Mouse (Mus musculus) stomach, postnatal 0 days (tissue): Measurements from ENCODE around the gene Txnip. TPM values are rescaled to one million over a fixed set of nuclear protein-coding genes. Genes with fewer than 3 reads are reported as not detected.
A peak's percentile ranks its signal among the peaks of the same experiment; 100 is the strongest.

Experiments
- ATAC-seq: fragments of 200-750 bp; cut with Nextera tagmentation; 2 replicates; pipeline ENCODE4 v1.8.0; 2017; ENCODE audit not compliant: low FRiP score, low TSS enrichment
- DNase-seq: peaks from one replicate; pipeline ENCODE4 v3.0.0-alpha.2; 2016; ENCODE audit warnings: low spot score
- H3K27ac ChIP-seq: fragments of 300-500 bp; sonication (generic); replicated peaks from 2 replicates; pipeline ENCODE4 v1.5.1; 2014; ENCODE audit warnings: mild to moderate bottlenecking, control low read depth
- H3K27me3 ChIP-seq: fragments of 300-500 bp; sonication (generic); 2 replicates; pipeline ENCODE4 v1.6.1; 2014; ENCODE audit warnings: low read length; ENCODE audit not compliant: control insufficient read depth, insufficient read depth
- H3K36me3 ChIP-seq: fragments of 300-500 bp; sonication (generic); 2 replicates; pipeline ENCODE4 v1.6.1; 2014; ENCODE audit warnings: low read length, mixed read lengths; ENCODE audit not compliant: control insufficient read depth, insufficient read depth
- H3K4me1 ChIP-seq: fragments of 300-500 bp; sonication (generic); replicated peaks from 2 replicates; pipeline ENCODE4 v1.6.1; 2014; ENCODE audit warnings: antibody characterized with exemption; ENCODE audit not compliant: control insufficient read depth, insufficient read depth
- H3K4me2 ChIP-seq: fragments of 300-500 bp; sonication (generic); replicated peaks from 2 replicates; pipeline ENCODE4 v1.6.1; 2014; ENCODE audit warnings: low read depth, mild to moderate bottlenecking, control low read depth, moderate library complexity
- H3K4me3 ChIP-seq: fragments of 300-500 bp; sonication (generic); 2 replicates; pipeline ENCODE4 v1.5.1; 2014; ENCODE audit warnings: low read depth, low read length, control low read depth
- H3K9ac ChIP-seq: fragments of 300-500 bp; sonication (generic); 2 replicates; pipeline ENCODE4 v1.6.1; 2014; ENCODE audit warnings: mild to moderate bottlenecking, low read length, control low read depth, mixed read lengths
- H3K9me3 ChIP-seq: fragments of 300-500 bp; sonication (generic); 2 replicates; pipeline ENCODE4 v1.6.1; 2016; ENCODE audit warnings: low read length; ENCODE audit not compliant: control insufficient read depth
- CTCF ChIP-seq: IDR thresholded peaks from 2 replicates; pipeline ENCODE4 v1.5.1; 2016; ENCODE audit warnings: antibody characterized with exemption, low read depth, mild to moderate bottlenecking, moderate library complexity
- EP300 ChIP-seq: optimal IDR thresholded peaks from 2 replicates; pipeline ENCODE3; 2016; ENCODE audit warnings: antibody characterized with exemption
- WGBS: fragments of 180-500 bp; shearing (Covaris S2); extraction: QIAGEN DNeasy Blood & Tissue Kit; methylation state at CpG from one replicate; pipeline ENCODE4 v1.1.7; 2014; 5-methylcytosine and 5-hydroxymethylcytosine counted together
- polyA plus RNA-seq: library from polyadenylated mRNA; unstranded; fragments of >200 nt; fragmentation: Nextera tagmentation; extraction: Ambion mirVana; gene quantifications from 2 replicates; pipeline ENCODE4 v1.2.1, GENCODE M21; 2015

Gene Txnip
- polyA plus RNA-seq, 1 experiment from 2014 or later, result 276 TPM

DNA sequence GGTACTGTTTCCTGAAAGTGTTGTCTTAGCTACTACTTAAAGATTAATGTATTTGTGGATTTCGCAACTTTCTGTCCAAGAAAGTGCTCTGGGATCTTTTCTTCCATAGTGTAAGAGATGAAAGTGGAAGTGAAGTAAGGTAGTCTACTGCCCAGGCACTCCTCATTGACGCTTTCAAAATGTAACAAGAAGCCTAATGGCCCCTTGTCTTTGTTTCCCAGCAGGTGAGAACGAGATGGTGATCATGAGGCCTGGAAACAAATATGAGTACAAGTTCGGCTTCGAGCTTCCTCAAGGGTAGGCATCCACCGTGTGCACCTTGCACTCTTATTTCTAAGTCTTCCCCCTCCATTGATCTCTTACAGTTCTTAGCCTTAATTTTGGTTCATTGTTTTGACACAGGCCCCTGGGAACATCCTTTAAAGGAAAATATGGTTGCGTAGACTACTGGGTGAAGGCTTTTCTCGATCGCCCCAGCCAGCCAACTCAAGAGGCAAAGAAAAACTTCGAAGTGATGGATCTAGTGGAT, 975 bp downstream of the Txnip start:
- Histone ChIP-seq H3K4me3 (peak overlapping the region; percentile 93), H3K4me1 (peaks cover 7% of the 10 kb centered on the region; the same call in 1 of the 2 replicates), H3K27me3 (no peaks in the 10 kb centered on the region), H3K4me2 (peak overlapping the region; percentile 78), H3K27ac (peak overlapping the region; percentile 99), H3K9ac (peak overlapping the region; percentile 100), H3K9me3 (no peaks in the 10 kb centered on the region), H3K36me3 (peaks cover 23% of the 10 kb centered on the region)
- TF ChIP-seq CTCF (no peak), EP300 (no peak)
- WGBS, result 8% methylated on average over 10 of the region's 10 CpGs
- peak; percentile 24 for DNase-seq
- no peak for ATAC-seq

DNA sequence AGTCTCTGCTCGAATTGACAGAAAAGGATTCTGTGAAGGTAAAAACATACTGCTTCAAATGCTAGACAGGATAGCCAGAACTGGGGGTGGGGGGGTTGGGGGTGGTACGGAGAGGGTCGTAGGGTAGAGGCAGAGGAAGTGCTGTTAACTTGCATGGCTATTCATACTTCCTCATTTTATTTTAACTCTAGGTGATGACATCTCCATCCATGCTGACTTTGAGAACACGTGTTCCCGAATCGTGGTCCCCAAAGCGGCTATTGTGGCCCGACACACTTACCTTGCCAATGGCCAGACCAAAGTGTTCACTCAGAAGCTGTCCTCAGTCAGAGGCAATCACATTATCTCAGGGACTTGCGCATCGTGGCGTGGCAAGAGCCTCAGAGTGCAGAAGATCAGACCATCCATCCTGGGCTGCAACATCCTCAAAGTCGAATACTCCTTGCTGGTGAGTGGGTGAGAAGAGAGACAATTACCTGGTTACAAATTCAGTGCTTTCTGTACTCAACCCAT, 1.7 kb downstream of the Txnip start:
- no peaks in the 10 kb centered on the region for H3K27me3 ChIP-seq
- ATAC-seq (no peak), DNase-seq (peak; percentile 46)
- H3K9me3 ChIP-seq, result no peaks in the 10 kb centered on the region
- WGBS, result 29% methylated on average over 12 of the region's 12 CpGs
- peak overlapping the region; percentile 100 for H3K9ac ChIP-seq
- TF ChIP-seq CTCF (no peak), EP300 (no peak)
- peak overlapping the region; percentile 78 for H3K4me2 ChIP-seq
- peak overlapping the region; percentile 99 for H3K27ac ChIP-seq
- H3K36me3 ChIP-seq, result peaks cover 23% of the 10 kb centered on the region
- H3K4me3 ChIP-seq, result peak overlapping the region; percentile 93
- H3K4me1 ChIP-seq, result 0 out of 2 replicates have a peak, but pooled peaks cover 3% of the 10 kb centered on the region

DNA sequence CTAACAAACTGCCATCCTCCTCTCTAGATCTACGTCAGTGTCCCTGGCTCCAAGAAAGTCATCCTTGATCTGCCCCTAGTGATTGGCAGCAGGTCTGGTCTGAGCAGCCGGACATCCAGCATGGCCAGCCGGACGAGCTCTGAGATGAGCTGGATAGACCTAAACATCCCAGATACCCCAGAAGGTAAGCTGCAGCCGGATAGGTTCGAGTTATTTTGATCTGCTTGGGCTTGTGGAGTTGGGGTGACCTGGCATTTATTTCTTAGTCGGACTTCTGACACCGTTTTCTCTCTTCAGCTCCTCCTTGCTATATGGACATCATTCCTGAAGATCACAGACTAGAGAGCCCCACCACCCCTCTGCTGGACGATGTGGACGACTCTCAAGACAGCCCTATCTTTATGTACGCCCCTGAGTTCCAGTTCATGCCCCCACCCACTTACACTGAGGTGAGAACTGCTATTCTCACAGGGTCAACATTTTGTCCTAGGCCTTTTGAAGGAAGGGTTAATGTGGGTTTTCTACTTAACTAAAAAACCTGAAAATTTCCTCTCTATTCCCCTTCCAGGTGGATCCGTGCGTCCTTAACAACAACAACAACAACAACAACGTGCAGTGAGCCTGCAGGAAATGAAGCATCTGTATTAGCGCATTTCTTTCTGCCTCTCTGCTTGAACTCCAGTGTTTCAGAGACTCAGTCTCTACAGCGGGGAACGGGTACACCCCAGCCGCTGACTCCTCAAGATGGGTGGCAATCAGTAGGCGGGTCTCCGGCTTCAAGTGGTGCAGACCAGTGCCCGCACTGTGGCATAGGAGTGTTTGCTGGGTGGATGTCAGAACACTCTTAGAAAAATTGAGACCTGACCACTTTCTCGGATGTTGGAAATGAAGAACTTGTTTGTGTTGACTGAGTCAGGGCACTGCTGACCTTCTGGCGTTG, 2.4 kb downstream of the Txnip start:
- 0 out of 2 replicates have a peak, but pooled peaks cover 6% of the 10 kb centered on the region for H3K4me1 ChIP-seq
- H3K4me2 ChIP-seq, result peak overlapping the region; percentile 78
- no peaks in the 10 kb centered on the region for H3K9me3 ChIP-seq
- peak overlapping the region; percentile 99 for H3K27ac ChIP-seq
- peak overlapping the region; percentile 100 for H3K9ac ChIP-seq
- H3K36me3 ChIP-seq, result peaks cover 23% of the 10 kb centered on the region
- peak overlapping the region; percentile 93 for H3K4me3 ChIP-seq
- no peak for ATAC-seq
- TF ChIP-seq CTCF (no peak), EP300 (no peak)
- DNase-seq, result peak; percentile 52
- H3K27me3 ChIP-seq, result no peaks in the 10 kb centered on the region
- 39% methylated on average over 23 of the region's 23 CpGs for WGBS

DNA sequence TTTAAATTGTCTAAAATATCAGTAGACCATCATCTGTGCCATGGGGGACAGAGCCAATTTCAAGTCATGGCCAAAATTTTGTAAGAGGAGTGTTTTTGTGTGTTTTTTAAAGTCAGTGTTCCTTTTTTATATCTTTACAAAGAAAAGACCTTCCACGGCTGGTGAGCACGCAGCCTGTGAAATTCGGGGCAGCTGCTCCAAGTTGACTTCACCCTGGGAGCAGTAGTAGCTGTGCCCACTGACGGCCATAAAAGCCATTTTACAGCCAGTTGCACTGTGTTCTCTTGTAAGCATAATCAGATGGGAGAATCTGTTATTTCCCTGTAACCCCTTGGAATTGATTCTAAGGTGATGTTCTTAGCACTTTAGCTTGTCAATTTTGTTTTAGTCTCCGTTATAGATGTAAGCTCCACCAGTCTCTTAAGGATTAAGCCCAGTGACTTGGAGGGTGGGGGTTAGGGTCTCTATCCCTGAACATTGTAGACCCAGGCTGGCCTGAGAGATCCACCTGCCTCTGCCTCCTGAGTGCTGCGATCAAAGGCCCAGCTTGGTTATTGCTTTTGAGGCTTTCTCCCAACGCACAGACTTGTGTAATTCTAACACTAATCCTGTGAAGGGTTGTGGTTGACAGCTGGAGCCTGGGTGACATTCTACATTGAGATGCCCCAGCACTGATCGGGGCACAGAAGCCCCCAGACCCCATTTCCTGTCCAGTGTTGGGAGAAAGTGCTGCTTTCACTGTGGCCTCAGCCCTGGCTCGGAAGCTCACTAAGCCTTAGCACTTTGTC, 3.3 kb downstream of the Txnip start:
- Histone ChIP-seq H3K36me3 (peaks cover 23% of the 10 kb centered on the region), H3K27ac (peak overlapping the region; percentile 99), H3K9ac (peak overlapping the region; percentile 100), H3K9me3 (no peaks in the 10 kb centered on the region), H3K4me3 (peak overlapping the region; percentile 93), H3K4me2 (peak overlapping the region; percentile 78), H3K4me1 (0 out of 2 replicates have a peak, but pooled peaks cover 3% of the 10 kb centered on the region), H3K27me3 (no peaks in the 10 kb centered on the region)
- no peak for TF ChIP-seq CTCF
- peak; percentile 51 for TF ChIP-seq EP300
- DNase-seq (peak; percentile 43), ATAC-seq (no peak)
- 52% methylated on average over 9 of the region's 9 CpGs for WGBS

DNA sequence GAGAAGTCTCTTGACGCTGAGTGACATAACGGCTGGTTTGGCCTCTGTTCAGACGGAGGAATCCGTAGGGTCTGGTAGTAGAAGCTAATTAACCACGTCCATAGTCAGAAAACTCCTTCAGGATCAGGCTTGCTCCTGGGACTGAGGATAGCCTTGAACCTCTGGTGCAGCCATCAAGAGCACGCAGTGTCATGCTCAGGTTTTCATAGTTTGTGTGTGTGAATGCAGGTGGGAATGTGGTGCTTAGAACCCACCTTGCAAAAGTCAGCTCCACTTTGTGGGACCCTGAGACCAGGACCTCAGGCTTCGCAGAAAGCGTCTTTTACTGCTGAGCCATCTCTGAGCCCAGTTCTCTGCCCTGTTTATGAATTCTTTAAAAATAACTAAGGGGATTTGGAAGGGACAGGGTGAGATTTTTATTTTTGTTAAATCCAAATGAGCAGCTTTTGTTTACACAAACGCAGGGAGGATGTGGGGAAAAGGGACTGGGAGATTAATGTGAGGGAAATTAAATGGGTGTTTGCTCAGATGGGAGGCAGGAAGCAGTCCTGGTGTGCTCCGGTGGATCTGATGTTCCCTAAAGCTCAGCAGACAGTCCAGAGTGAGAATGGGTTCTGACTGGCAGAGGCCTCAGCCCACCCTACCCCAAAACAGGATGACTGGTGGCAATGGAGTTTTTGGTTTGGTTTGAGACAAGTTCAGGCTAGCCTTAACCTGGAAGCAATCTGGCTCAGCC, 4.4 kb downstream of the Txnip start:
- Histone ChIP-seq H3K4me1 (0 out of 2 replicates have a peak, but pooled peaks cover 3% of the 10 kb centered on the region), H3K9me3 (no peaks in the 10 kb centered on the region), H3K27ac (peak overlapping the region; percentile 81), H3K4me3 (peak overlapping the region; percentile 93), H3K4me2 (peak overlapping the region; percentile 78), H3K27me3 (no peaks in the 10 kb centered on the region), H3K36me3 (peaks cover 23% of the 10 kb centered on the region), H3K9ac (peak overlapping the region; percentile 100)
- WGBS, result 25% methylated on average over 10 of the region's 10 CpGs
- TF ChIP-seq CTCF, result no peak
- no peak for TF ChIP-seq EP300
- ATAC-seq (peak; percentile 33), DNase-seq (peak; percentile 69)
